Mouse (Mus musculus) embryonic facial prominence, embryonic 15.5 days (tissue): Measurements from ENCODE around the gene Nkx2-5. TPM values are rescaled to one million over a fixed set of nuclear protein-coding genes. Genes with fewer than 3 reads are reported as not detected.

Experiments
- ATAC-seq: fragments of 200-750 bp; cut with Nextera tagmentation; 2 replicates; pipeline ENCODE4 v1.8.0; 2017; ENCODE audit warnings: low read depth, moderate TSS enrichment; ENCODE audit not compliant: insufficient number of reproducible peaks, low FRiP score, low TSS enrichment
- H3K27ac ChIP-seq: fragments of 300-500 bp; sonication (generic); replicated peaks from 2 replicates; pipeline ENCODE4 v1.5.1; 2015; ENCODE audit warnings: mild to moderate bottlenecking, inconsistent platforms
- H3K27me3 ChIP-seq: fragments of 300-500 bp; sonication (generic); 2 replicates; pipeline ENCODE4 v1.6.1; 2015; ENCODE audit warnings: inconsistent platforms
- H3K36me3 ChIP-seq: fragments of 300-500 bp; sonication (generic); 2 replicates; pipeline ENCODE4 v1.6.1; 2015; ENCODE audit warnings: mild to moderate bottlenecking, inconsistent platforms
- H3K4me1 ChIP-seq: fragments of 300-500 bp; sonication (generic); 2 replicates; pipeline ENCODE4 v1.6.1; 2015; ENCODE audit warnings: inconsistent platforms
- H3K4me2 ChIP-seq: fragments of 300-500 bp; sonication (generic); replicated peaks from 2 replicates; pipeline ENCODE4 v1.6.1; 2015; ENCODE audit warnings: mild to moderate bottlenecking, inconsistent platforms
- H3K4me3 ChIP-seq: fragments of 300-500 bp; sonication (generic); replicated peaks from 2 replicates; pipeline ENCODE4 v1.5.1; 2015; ENCODE audit warnings: mild to moderate bottlenecking, inconsistent platforms
- H3K9ac ChIP-seq: fragments of 300-500 bp; sonication (generic); 2 replicates; pipeline ENCODE4 v1.6.1; 2015; ENCODE audit warnings: inconsistent platforms
- H3K9me3 ChIP-seq: fragments of 300-500 bp; sonication (generic); replicated peaks from 2 replicates; pipeline ENCODE4 v1.6.1; 2016; ENCODE audit warnings: inconsistent platforms
- WGBS: fragments of 180-500 bp; shearing (Covaris S2); methylation state at CpG from one replicate; pipeline ENCODE4 v1.1.7; 2015; 5-methylcytosine and 5-hydroxymethylcytosine counted together
- polyA plus RNA-seq: library from polyadenylated mRNA; unstranded; fragments of >200 nt; fragmentation: Nextera tagmentation; extraction: Ambion mirVana; gene quantifications from 2 replicates; pipeline ENCODE4 v1.2.1, GENCODE M21; 2015

Gene Nkx2-5
- polyA plus RNA-seq, 1 experiment from 2014 or later = 8.8 TPM

DNA sequence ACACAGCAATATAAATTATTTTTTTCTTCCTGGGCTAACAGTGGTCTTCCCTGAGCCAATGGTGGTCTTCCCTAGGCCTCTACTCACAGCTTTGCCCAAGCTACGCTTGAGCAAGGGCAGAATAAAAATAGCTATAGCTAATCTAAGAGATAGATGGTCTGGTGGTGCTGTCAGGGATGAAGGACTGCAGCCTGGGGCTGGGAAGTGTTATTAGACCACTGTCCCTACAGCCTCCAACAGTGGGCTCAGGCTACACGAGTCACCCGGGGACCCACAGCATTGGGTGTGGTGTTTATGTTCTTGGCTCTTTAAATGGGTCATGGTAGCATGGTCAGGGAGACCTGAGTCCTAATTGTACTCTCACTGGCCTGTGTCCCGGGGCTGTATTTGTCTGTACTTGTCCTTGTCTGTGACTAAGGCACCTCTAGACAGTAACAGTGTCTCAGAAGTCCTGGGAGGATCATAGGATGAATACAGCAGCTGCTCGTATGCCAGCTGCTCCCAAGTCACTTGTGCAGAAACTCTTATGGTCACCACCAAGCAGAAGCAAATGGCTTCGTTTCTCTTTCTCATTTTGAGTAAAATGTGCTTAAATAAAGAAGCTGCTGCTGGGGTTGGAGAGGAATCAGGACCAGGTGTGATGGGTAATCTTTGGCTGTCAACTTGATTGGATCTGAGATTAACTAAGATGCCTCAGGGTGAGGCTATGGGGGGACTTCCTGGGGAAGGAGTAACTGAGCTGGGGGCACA, 47.3 kb downstream of the Nkx2-5 start:
- Histone ChIP-seq H3K4me2 (no peak overlapping the region), H3K27ac (no peak overlapping the region), H3K4me3 (no peak overlapping the region), H3K36me3 (peaks cover 9% of the 10 kb centered on the region), H3K27me3 (no peaks in the 10 kb centered on the region), H3K9ac (no peak overlapping the region), H3K4me1 (no peaks in the 10 kb centered on the region), H3K9me3 (no peaks in the 10 kb centered on the region)
- no peak for ATAC-seq
- 63% methylated on average over 6 of the region's 6 CpGs for WGBS

DNA sequence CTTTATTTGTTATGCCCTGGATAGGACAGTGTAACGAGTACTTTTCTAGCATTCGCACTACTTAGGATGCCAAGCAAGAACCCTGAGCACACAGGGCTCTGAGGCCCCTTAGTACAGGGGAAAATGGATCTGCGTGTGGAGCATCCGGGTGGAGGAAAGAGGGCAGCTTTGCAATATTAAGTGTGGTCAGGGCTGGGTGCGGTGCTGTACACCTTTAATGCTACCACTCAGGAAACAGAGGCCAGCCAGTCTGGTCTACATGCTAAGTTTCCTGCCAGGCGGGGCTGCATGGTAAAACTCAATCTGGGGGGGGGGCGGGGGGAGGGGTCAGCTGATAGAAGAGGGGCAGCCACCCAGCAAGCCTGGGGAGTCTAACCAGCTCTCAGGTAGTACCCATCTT, 49.4 kb downstream of the Nkx2-5 start:
- H3K36me3 ChIP-seq = peaks cover 31% of the 10 kb centered on the region
- no peak for ATAC-seq
- H3K4me1 ChIP-seq = no peaks in the 10 kb centered on the region
- no peak overlapping the region for H3K9ac ChIP-seq
- 73% methylated on average over 7 of the region's 7 CpGs for WGBS
- H3K9me3 ChIP-seq = no peaks in the 10 kb centered on the region
- H3K27me3 ChIP-seq = no peaks in the 10 kb centered on the region
- H3K4me2 ChIP-seq = no peak overlapping the region
- no peak overlapping the region for H3K4me3 ChIP-seq
- H3K27ac ChIP-seq = no peak overlapping the region

DNA sequence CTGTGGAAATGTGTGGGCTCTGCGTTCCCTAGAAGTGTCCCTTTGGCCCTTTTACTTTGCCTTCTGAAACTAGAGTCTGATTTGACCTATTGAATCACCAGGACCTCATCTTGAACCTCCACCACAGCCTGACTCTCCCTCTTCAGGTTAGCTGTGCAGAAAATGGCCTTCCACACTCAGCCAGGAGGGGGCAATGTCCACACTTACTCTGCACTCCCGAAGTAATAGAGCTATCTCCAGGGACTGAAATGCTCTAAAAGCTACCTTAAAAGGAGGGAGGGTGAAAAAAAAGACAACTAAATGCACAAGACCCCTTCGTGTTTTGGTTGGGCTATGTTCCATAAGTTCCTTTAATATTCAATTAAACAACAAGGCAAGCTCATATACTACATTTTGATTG, 50.1 kb downstream of the Nkx2-5 start:
- H3K27ac ChIP-seq = no peak overlapping the region
- 22% methylated on average over 3 of the region's 3 CpGs for whole genome bisulfite sequencing
- H3K4me2 ChIP-seq = no peak overlapping the region

DNA sequence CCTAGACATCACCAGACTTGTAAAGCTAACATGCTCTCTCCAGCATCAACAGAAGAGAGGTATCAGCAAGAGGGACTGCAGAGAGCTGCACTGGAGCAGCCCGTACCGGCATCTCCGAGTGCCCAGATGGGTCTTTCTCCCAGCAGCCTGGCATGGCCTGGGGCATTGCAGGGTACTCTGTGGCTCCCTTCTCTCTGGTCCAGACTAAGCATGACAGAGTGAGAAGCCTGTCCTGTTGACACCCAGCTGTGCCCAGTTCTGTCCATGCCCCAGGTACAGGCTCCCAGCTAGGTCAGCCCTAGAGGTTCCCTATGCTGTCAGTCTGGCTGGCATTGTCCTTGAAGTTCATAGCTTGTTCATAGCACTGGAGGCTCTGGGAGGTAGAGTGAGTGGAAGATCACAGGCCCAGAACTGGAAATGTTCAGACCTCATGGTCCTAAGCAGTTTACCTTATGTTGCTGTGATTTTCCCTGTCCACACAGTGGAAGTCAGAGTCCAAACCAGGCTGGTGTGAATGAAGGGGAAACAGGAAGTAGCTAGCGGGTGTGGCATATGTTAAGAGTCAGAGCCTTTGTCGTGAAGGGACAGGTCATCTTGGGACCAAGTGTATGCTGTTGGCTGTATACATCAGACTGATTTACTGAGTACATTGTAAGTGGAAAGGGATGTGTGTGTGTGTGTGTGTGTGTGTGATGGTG, 51.6 kb downstream of the Nkx2-5 start:
- Histone ChIP-seq H3K27ac (no peak overlapping the region), H3K9me3 (no peaks in the 10 kb centered on the region), H3K9ac (no peak overlapping the region), H3K4me3 (no peak overlapping the region), H3K4me1 (no peaks in the 10 kb centered on the region), H3K27me3 (no peaks in the 10 kb centered on the region), H3K4me2 (no peak overlapping the region), H3K36me3 (peaks cover 46% of the 10 kb centered on the region)
- no peak for ATAC-seq
- 81% methylated on average over 5 of the region's 5 CpGs for WGBS

More for the DNA sequence above, 50.1 kb downstream of the Nkx2-5 start:
- Histone ChIP-seq H3K4me1 (no peaks in the 10 kb centered on the region), H3K27me3 (no peaks in the 10 kb centered on the region), H3K9ac (no peak overlapping the region), H3K36me3 (peaks cover 35% of the 10 kb centered on the region), H3K9me3 (no peaks in the 10 kb centered on the region), H3K4me3 (no peak overlapping the region)
- ATAC-seq = no peak

DNA sequence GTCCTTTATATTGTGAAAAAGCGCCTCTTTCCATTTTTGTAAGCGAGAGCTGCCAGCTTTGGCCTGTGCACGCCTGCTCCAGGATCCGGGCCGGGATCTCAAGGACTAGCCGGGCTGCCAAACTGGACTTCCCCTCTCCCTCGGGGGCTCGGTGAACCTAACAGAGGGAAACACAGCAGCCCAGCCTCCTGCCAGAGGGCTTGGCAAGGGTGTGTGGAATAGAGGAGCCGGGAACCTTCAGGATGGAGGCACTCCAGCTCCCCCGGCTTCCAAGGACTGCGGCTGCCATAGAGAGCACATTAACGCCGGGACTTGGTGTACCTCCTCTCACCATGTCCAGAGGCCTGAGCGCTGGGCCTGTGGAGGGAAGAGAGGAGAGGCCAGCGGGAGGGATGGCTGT, 52.7 kb downstream of the Nkx2-5 start:
- no peak overlapping the region for H3K9ac ChIP-seq
- H3K4me2 ChIP-seq = no peak overlapping the region
- 90% methylated on average over 15 of the region's 15 CpGs for WGBS
- H3K27me3 ChIP-seq = no peaks in the 10 kb centered on the region
- no peaks in the 10 kb centered on the region for H3K9me3 ChIP-seq
- H3K36me3 ChIP-seq = peaks cover 52% of the 10 kb centered on the region
- H3K4me3 ChIP-seq = no peak overlapping the region
- no peak overlapping the region for H3K27ac ChIP-seq
- no peaks in the 10 kb centered on the region for H3K4me1 ChIP-seq
- no peak for ATAC-seq

DNA sequence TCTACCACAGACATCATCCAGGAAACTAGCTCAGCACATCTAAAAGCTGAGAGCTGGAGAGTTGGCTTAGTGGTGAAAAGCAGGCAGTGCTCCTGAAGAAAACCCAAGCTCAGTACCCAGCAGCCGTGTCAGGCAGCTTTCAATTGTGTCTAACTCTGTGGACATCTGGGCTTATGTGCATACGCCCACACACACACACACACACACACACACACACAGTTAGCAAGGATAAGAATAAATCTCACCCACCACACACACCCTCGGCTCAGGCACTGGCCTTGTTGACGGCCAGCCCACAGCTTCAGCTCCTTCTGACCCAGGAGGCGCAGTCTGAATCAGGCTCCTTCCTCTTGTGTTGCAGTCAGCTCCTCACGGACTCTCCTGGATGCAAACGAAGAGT, 53.2 kb downstream of the Nkx2-5 start:
- H3K9ac ChIP-seq = no peak overlapping the region

DNA sequence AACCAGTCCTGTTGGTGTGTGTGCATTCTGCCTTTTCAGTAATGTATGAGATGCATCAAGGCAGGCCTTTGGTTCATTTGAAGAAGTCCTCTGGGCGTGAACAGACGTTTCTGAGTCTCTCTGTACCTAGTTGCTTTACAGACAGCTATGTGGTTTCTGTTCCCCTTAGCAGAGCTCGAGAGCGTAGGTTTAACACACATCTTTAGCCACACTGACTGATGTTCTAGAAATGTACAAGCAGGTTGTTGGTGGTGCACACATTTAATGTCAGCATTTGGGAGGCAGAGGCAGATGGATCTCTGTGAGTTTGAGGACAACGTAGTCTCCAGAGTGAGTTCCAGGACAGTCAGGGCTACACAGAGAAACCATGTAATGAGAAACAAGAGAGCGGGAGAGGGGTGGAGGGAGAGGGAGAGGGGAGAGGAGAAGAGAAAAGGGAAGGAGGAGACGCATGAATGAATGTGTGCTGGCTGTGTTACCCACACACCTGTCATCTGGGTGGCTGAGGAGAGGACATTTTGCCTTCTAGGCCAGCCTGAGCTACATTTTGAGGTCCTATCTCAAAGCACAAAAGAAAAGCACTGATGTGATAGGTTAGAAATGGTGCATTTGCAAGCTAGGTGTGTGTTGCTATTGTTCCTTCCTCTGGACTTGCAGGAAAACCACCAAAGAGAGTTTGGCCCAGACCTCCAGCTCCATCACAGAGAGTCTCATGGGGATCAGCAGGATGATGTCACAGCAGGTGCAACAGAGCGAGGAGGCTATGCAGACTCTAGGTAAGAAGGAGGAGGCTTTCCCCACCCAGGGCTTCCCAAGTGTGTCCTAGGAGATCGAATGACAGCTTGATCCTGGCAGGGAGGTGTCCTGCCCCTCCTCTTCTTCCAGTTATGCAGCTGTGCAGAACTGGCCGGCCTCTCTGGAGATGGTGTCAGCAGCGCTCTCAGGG, 54.3 kb downstream of the Nkx2-5 start:
- Histone ChIP-seq H3K4me1 (no peaks in the 10 kb centered on the region), H3K9ac (no peak overlapping the region), H3K4me3 (no peak overlapping the region), H3K27me3 (no peaks in the 10 kb centered on the region), H3K36me3 (peaks cover 65% of the 10 kb centered on the region), H3K4me2 (no peak overlapping the region), H3K9me3 (no peaks in the 10 kb centered on the region), H3K27ac (no peak overlapping the region)
- ATAC-seq = no peak
- 85% methylated on average over 11 of the region's 11 CpGs for WGBS

More for the DNA sequence above, 53.2 kb downstream of the Nkx2-5 start:
- peaks cover 58% of the 10 kb centered on the region for H3K36me3 ChIP-seq
- H3K4me1 ChIP-seq = no peaks in the 10 kb centered on the region
- H3K27ac ChIP-seq = no peak overlapping the region
- 80% methylated on average over 7 of the region's 7 CpGs for WGBS
- no peak overlapping the region for H3K4me3 ChIP-seq
- no peak for ATAC-seq
- no peaks in the 10 kb centered on the region for H3K9me3 ChIP-seq
- H3K27me3 ChIP-seq = no peaks in the 10 kb centered on the region
- H3K4me2 ChIP-seq = no peak overlapping the region

DNA sequence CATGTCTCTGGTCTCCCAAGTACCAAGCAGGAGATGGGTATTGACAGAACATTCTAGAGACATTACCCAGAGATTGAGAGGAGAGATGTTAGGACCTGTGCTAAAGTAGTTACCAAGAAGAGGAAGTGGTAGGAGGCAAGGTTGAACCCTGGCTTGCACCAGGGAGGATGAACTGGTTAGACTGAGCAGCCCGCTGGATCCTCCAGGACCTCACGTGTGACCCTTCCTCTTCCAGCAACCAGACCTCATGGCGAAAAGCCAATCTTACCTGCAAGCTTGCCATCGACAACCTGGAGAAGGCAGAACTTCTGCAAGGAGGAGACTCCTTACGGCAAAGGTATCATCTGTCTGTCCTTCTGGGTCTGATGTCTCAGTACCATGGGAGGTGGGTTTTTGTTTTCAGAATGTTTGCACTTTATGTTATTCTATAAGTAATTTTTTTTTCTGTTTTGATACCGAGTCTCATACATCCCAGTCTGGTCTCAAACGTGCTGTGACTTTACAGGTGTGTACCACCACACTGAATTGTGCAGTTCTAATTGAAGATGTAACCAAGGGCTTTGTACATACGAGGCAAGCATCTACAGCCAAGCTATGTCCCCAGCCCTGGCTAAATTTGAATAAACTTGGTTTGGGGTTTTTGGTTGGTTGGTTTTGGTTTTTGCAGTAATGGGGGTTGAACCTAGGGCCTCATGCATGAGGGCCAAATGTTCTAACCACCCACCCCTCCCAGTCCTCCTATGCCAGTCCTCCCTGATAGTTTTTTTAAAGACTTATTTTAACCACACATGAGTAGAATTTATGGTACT, 55.1 kb downstream of the Nkx2-5 start:
- no peak for ATAC-seq
- H3K4me3 ChIP-seq = no peak overlapping the region
- no peaks in the 10 kb centered on the region for H3K27me3 ChIP-seq
- H3K4me1 ChIP-seq = no peaks in the 10 kb centered on the region
- no peaks in the 10 kb centered on the region for H3K9me3 ChIP-seq
- no peak overlapping the region for H3K4me2 ChIP-seq
- 87% methylated on average over 8 of the region's 8 CpGs for WGBS
- no peak overlapping the region for H3K9ac ChIP-seq
- H3K27ac ChIP-seq = no peak overlapping the region
- peaks cover 74% of the 10 kb centered on the region for H3K36me3 ChIP-seq

DNA sequence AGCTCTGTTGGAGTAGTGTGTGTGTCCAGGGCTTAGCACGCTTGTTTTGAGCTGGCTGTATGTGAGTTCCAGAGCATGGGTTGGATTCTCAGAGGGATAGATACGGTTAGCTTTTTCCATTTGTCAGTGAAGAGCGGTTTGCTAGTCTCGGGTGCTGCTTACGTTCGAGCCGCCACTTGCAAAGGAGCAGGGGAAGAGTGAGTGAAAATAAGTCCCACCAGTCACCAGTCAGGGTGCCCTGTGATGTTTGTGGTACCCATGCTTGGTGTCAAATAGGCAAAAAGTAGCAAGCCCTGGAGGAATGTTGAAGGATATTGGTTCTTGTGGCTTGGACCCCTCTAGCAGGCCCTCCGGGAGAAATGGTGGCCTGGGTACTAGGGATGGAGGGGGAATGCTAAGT, 55.8 kb downstream of the Nkx2-5 start:
- H3K4me2 ChIP-seq = no peak overlapping the region
- H3K36me3 ChIP-seq = peaks cover 81% of the 10 kb centered on the region
- H3K4me3 ChIP-seq = no peak overlapping the region
- no peak overlapping the region for H3K27ac ChIP-seq
- H3K9ac ChIP-seq = no peak overlapping the region
- no peaks in the 10 kb centered on the region for H3K4me1 ChIP-seq
- 91% methylated on average over 8 of the region's 8 CpGs for WGBS
- no peaks in the 10 kb centered on the region for H3K9me3 ChIP-seq
- ATAC-seq = no peak
- no peaks in the 10 kb centered on the region for H3K27me3 ChIP-seq
